In genomic region chr8:88628001-88628774, GRCm38 (mm10) we compare ENCODE assay signal across 8 mouse cellular contexts. TPM values are rescaled to one million over a fixed set of nuclear protein-coding genes. Genes with fewer than 3 reads are reported as not detected.
DNase-seq lines count a peak whose midpoint lies in the region; ATAC-seq and TF ChIP-seq lines count a peak whose summit lies in the region.

No protein-coding gene starts in this region.

- no peaks in the 10 kb centered on the region for H3K9me3 ChIP-seq in heart, postnatal 0 days (replicated peaks; ENCODE audit: control insufficient read depth, low read length)
- no peaks in the 10 kb centered on the region for H3K9me3 ChIP-seq in forebrain, embryonic 14.5 days (replicated peaks; ENCODE audit: control insufficient read depth, low read length)
- no peaks in the 10 kb centered on the region for H3K9me3 ChIP-seq in limb, embryonic 15.5 days

- TF ChIP-seq EP300 in heart, postnatal 0 days (IDR thresholded peaks at IDR 0.05; ENCODE audit: low read depth), result no peak

- H3K36me3 ChIP-seq in heart, postnatal 0 days (replicated peaks; ENCODE audit: control insufficient read depth, insufficient read depth, low read length), result no peaks in the 10 kb centered on the region
- no peaks in the 10 kb centered on the region for H3K36me3 ChIP-seq in forebrain, embryonic 14.5 days (ENCODE audit: control insufficient read depth, insufficient read depth, low read length)
- H3K36me3 ChIP-seq in limb, embryonic 15.5 days, result no peaks in the 10 kb centered on the region

- no peak for DNase-seq in heart, postnatal 0 days (ENCODE audit: low spot score)
- no peak for DNase-seq in heart, adult 8-10 months (ENCODE audit: low spot score)
- DNase-seq in cerebellum, adult 18-20 months, result peak; percentile 57 to 59
- peak; percentile 30 for DNase-seq in forebrain, embryonic 14.5 days (ENCODE audit: low spot score)
- peak; percentile 67 for DNase-seq in telencephalon, adult 2 months (ENCODE audit: low read depth, low spot score)
- no peak for DNase-seq in spleen, postnatal 14 days (ENCODE audit: low spot score in 2 of 2)
- DNase-seq in gastrocnemius, postnatal 4 days (ENCODE audit: low spot score in 2 of 2), result no peak

- H3K27ac ChIP-seq in heart, postnatal 0 days (ENCODE audit: low read depth), result no peak overlapping the region
- H3K27ac ChIP-seq in forebrain, embryonic 14.5 days (ENCODE audit: low read depth, low read length), result peak overlapping the region; percentile 54
- no peak overlapping the region for H3K27ac ChIP-seq in limb, embryonic 15.5 days

- peak overlapping the region; percentile 48 for H3K4me3 ChIP-seq in heart, postnatal 0 days (ENCODE audit: low read depth, low read length)
- peak overlapping the region; percentile 53 for H3K4me3 ChIP-seq in forebrain, embryonic 14.5 days (ENCODE audit: low read depth, low read length)
- H3K4me3 ChIP-seq in limb, embryonic 15.5 days, result peak overlapping the region; percentile 50

- H3K4me2 ChIP-seq in heart, postnatal 0 days (ENCODE audit: low read depth, low read length), result peak overlapping the region; percentile 70
- H3K4me2 ChIP-seq in forebrain, embryonic 14.5 days (ENCODE audit: low read length), result peak overlapping the region; percentile 90
- peak overlapping the region; percentile 84 for H3K4me2 ChIP-seq in limb, embryonic 15.5 days

- TF ChIP-seq CTCF in heart, postnatal 0 days (IDR thresholded peaks at IDR 0.05; ENCODE audit: low read depth), result no peak

- peaks cover 7% of the 10 kb centered on the region; the same call in 1 of the 2 replicates for H3K4me1 ChIP-seq in heart, postnatal 0 days (ENCODE audit: control insufficient read depth, insufficient read depth)
- peaks cover 5% of the 10 kb centered on the region; the same call in 1 of the 2 replicates for H3K4me1 ChIP-seq in forebrain, embryonic 14.5 days (ENCODE audit: control insufficient read depth, insufficient read depth, low read length)
- H3K4me1 ChIP-seq in limb, embryonic 15.5 days, result peaks cover 16% of the 10 kb centered on the region

- ATAC-seq in heart, postnatal 0 days (ENCODE audit: insufficient read depth, low read depth), result no peak
- peak; percentile 11 for ATAC-seq in forebrain, embryonic 14.5 days
- ATAC-seq in limb, embryonic 15.5 days (ENCODE audit: insufficient number of reproducible peaks, low FRiP score, low TSS enrichment, low read depth), result 0 out of 2 replicates have a peak, but pooled peaks have one; percentile 5

- H3K27me3 ChIP-seq in heart, postnatal 0 days (ENCODE audit: control insufficient read depth, insufficient read depth, low read length), result peaks cover 28% of the 10 kb centered on the region
- 0 out of 2 replicates have a peak, but pooled peaks cover 2% of the 10 kb centered on the region for H3K27me3 ChIP-seq in forebrain, embryonic 14.5 days (replicated peaks; ENCODE audit: control insufficient read depth, insufficient read depth, low read length)
- H3K27me3 ChIP-seq in limb, embryonic 15.5 days, result peaks cover 33% of the 10 kb centered on the region

- peak overlapping the region; percentile 46; the same call in 1 of the 2 replicates for H3K9ac ChIP-seq in heart, postnatal 0 days (replicated peaks; ENCODE audit: low read depth, low read length)
- peak overlapping the region; percentile 78 for H3K9ac ChIP-seq in forebrain, embryonic 14.5 days (ENCODE audit: low read length)
- no peak overlapping the region for H3K9ac ChIP-seq in limb, embryonic 15.5 days

- WGBS in heart, postnatal 0 days, result 74% methylated on average over 14 of the region's 14 CpGs
- WGBS in forebrain, embryonic 14.5 days, result 53% methylated on average over 14 of the region's 14 CpGs
- WGBS in limb, embryonic 15.5 days, result 49% methylated on average over 14 of the region's 14 CpGs

RNA-seq across cellular contexts. Expression of gene Snx20, which starts 7.7 kb away (rescaled TPM):
- 1.7 and 7.3 TPM in 2 replicates for total RNA-seq in heart, postnatal 0 days (2014; rRNA removed; ENCODE audit: low replicate concordance)
- polyA plus RNA-seq in heart, postnatal 0 days (2015; fragmentation: Nextera tagmentation; extraction: Ambion mirVana), result 1.7 and 2.0 TPM in 2 replicates
- 1 to 10 TPM in 1 of 4 experiments, under 1 TPM in 3; 0.63 to 1.6 (median 0.77) TPM for total RNA-seq in heart, adult 8-10 months (2022)
- polyA plus RNA-seq in forebrain, embryonic 14.5 days (2014; fragmentation: Nextera tagmentation; extraction: Ambion mirVana), result 1.2 and 1.7 TPM in 2 replicates
- polyA plus RNA-seq in limb, embryonic 15.5 days (2015; fragmentation: Nextera tagmentation; extraction: Ambion mirVana), result 2.2 and 2.4 TPM in 2 replicates
- total RNA-seq in gastrocnemius, postnatal 4 days (2021), result 1 to 10 TPM; 1.3 to 1.5 TPM

RNA-seq across cellular contexts. Expression of gene Nod2, which starts 18.9 kb away (rescaled TPM):
- total RNA-seq in heart, postnatal 0 days (2014; rRNA removed; ENCODE audit: low replicate concordance), result 0.54 TPM in 1 of 2 replicates, not detected in the other
- polyA plus RNA-seq in heart, postnatal 0 days (2015; fragmentation: Nextera tagmentation; extraction: Ambion mirVana), result 0.10 and 0.14 TPM in 2 replicates
- 1 to 10 TPM in 1 of 4 experiments, under 1 TPM in 3; 0.56 to 1.3 (median 0.68) TPM for total RNA-seq in heart, adult 8-10 months (2022)
- polyA plus RNA-seq in forebrain, embryonic 14.5 days (2014; fragmentation: Nextera tagmentation; extraction: Ambion mirVana), result 0.09 and 0.11 TPM in 2 replicates
- 0.23 and 0.29 TPM in 2 replicates for polyA plus RNA-seq in limb, embryonic 15.5 days (2015; fragmentation: Nextera tagmentation; extraction: Ambion mirVana)
- total RNA-seq in gastrocnemius, postnatal 4 days (2021), result 1 to 10 TPM; 1.3 TPM

Comparison
In these comparisons a context has a peak if more than half of its experiments do, and no peak if none do; other contexts are left out.
1. DNase-seq: peak in cerebellum, adult 18-20 months (2 of 2), forebrain, embryonic 14.5 days (single experiment) and telencephalon, adult 2 months (single experiment); none in heart, postnatal 0 days (single experiment), heart, adult 8-10 months (single experiment), spleen, postnatal 14 days (0 of 2) and gastrocnemius, postnatal 4 days (0 of 2).
2. Peak in every context shown above with its lines, with median percentiles within 50 percentile points of each other: H3K4me2 ChIP-seq and H3K4me3 ChIP-seq.